12 mouse cellular contexts compared by ENCODE assay signal in the genomic region with DNA sequence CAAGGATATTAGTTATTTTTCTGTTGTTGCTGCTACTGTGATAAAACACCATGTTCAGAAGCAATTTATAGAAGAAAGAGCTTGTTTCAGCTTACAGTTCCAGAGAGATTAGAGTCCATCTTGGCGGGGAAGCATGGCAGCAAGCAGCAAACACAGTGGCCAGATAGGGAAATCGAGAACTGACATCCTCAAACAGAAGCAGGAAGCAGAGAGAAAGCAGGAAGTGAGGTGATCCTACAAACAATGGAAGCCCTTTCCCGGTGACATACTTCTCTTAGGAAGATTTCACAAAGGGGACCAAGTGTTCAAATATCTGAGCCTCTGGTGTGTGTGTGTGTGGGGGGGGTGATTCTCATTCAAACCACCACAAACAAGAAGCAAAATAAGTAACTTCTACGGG.
"Had no signal": no experiment of that assay in that cellular context is flagged by ENCODE, and none has a peak within 500 bp of the region (broad histone marks: within the 10 kb centered on the region; RNA-seq: fewer than 3 reads in every experiment).

No protein-coding gene starts in this region.

- H3K27me3 ChIP-seq: limb, embryonic 12.5 days; lung, embryonic 15.5 days; neural tube, embryonic 15.5 days had no signal

- H3K9ac ChIP-seq: limb, embryonic 12.5 days; liver, embryonic 13.5 days; liver, postnatal 0 days; lung, embryonic 15.5 days; neural tube, embryonic 15.5 days had no signal

- H3K27ac ChIP-seq: left cerebral cortex, adult 2 months; limb, embryonic 12.5 days; liver, embryonic 13.5 days; lung, embryonic 15.5 days; neural tube, embryonic 15.5 days had no signal

- DNase-seq: liver; liver, embryonic 13.5 days; liver, postnatal 0 days; right cerebral cortex, postnatal 25 days; thymus, postnatal 36 days had no signal

- H3K9me3 ChIP-seq: limb, embryonic 12.5 days; liver, embryonic 13.5 days; lung, embryonic 15.5 days; neural tube, embryonic 15.5 days had no signal

- ATAC-seq: inflammation-experienced regulatory T-cells, adult 6 months; intestine, postnatal 0 days; liver, postnatal 0 days had no signal

- H3K4me2 ChIP-seq: limb, embryonic 12.5 days; liver, embryonic 13.5 days; lung, embryonic 15.5 days; neural tube, embryonic 15.5 days had no signal

- H3K4me3 ChIP-seq: left cerebral cortex, adult 2 months; limb, embryonic 12.5 days; liver, embryonic 13.5 days; lung, embryonic 15.5 days; myocyte; neural tube, embryonic 15.5 days had no signal

- H3K4me1 ChIP-seq: limb, embryonic 12.5 days had no signal

- H3K36me3 ChIP-seq: limb, embryonic 12.5 days; liver, embryonic 13.5 days; lung, embryonic 15.5 days; neural tube, embryonic 15.5 days had no signal
